Mouse (Mus musculus) embryonic fibroblast, embryonic 13.5 days (primary cell): ENCODE measurements at regions not wholly inside any gene's neighbourhood (a gene's known extent, or its start where the extent isn't known, plus 50 kb on each side); places are given as distances from the start of the nearest gene placed in this dataset.

Experiments
- H3K27ac ChIP-seq: 2 replicates; pipeline ENCODE4 v1.5.1; 2012; ENCODE audit warnings: low read length, control low read depth, inconsistent platforms; ENCODE audit not compliant: insufficient read depth
- H3K4me1 ChIP-seq: 2 replicates; pipeline ENCODE4 v1.6.1; 2011; ENCODE audit warnings: low read length; ENCODE audit not compliant: control insufficient read depth, insufficient read depth
- H3K4me3 ChIP-seq: 2 replicates; pipeline ENCODE4 v1.5.1; 2011; ENCODE audit warnings: mild to moderate bottlenecking, control low read depth, low read length; ENCODE audit not compliant: insufficient read depth
- CTCF ChIP-seq: IDR thresholded peaks from 2 replicates; pipeline ENCODE4 v1.5.1; 2011; ENCODE audit warnings: mild to moderate bottlenecking, control low read depth, low read length, moderate library complexity, borderline replicate concordance; ENCODE audit not compliant: insufficient read depth
- POLR2A ChIP-seq: IDR thresholded peaks from 2 replicates; pipeline ENCODE4 v1.6.1; 2011; ENCODE audit warnings: low read depth, mild to moderate bottlenecking, control low read depth, low read length, moderate library complexity

GRCm38 (mm10) chr4:24154418-24154817, 341.8 kb upstream of the Mms22l start:
- no peaks in the 10 kb centered on the region for H3K4me1 ChIP-seq
- no peak overlapping the region for H3K4me3 ChIP-seq
- H3K27ac ChIP-seq = no peak overlapping the region
- no peak for TF ChIP-seq POLR2A
- peak; percentile 98 for TF ChIP-seq CTCF

- Histone ChIP-seq H3K27ac (no peak overlapping the region), H3K4me1 (no peaks in the 10 kb centered on the region), H3K4me3 (no peak overlapping the region)
- no peak for TF ChIP-seq POLR2A
- no peak for TF ChIP-seq CTCF
Measured at GRCm38 (mm10) chr4:24173750-24174149, 322.5 kb upstream of the Mms22l start.

DNA sequence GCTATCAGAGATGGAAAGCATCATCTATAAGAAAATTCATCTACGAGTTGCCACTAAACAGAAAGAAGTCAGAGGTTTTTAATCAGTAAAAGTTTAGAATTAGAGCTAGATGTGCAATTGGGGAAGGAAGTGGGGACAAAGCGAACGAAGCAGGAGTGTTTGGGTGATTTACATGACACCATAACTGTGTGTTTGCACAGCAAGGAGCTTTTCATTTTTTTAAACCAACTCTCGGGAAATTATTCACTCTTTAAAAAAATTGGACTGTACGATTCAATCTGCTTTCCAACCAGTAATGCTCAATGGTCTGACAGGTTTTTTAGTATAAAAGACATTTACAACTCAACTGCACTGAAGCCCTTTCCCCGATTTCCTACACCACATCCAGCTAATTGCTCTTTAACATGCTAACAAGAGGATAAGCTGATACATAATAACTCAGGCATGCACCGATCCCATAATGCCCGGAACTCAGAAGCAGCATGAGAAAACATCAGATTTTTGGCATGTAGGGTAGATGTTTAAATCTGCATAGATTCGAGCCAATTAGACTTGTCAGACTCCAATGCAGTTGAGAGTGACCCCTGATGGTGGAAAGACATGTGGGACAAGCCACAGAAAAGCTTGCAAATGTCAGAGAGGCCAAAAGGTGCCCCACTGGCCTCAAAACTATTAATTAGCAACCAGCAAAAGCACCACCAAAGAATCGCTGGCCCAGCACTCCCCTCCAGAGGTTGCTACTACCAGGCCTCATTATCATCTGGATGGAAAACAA, 282.8 kb upstream of the Mms22l start:
- Histone ChIP-seq H3K27ac (no peak overlapping the region), H3K4me1 (no peaks in the 10 kb centered on the region), H3K4me3 (no peak overlapping the region)
- no peak for TF ChIP-seq CTCF
- no peak for TF ChIP-seq POLR2A

GRCm38 (mm10) chr4:24214037-24214362, 282.3 kb upstream of the Mms22l start:
- Histone ChIP-seq H3K4me1 (no peaks in the 10 kb centered on the region), H3K27ac (no peak overlapping the region), H3K4me3 (no peak overlapping the region)
- TF ChIP-seq CTCF (no peak), POLR2A (no peak)

GRCm38 (mm10) chr4:24218383-24218934, 277.8 kb upstream of the Mms22l start:
- H3K4me3 ChIP-seq = no peak overlapping the region
- TF ChIP-seq POLR2A (no peak), CTCF (no peak)

DNA sequence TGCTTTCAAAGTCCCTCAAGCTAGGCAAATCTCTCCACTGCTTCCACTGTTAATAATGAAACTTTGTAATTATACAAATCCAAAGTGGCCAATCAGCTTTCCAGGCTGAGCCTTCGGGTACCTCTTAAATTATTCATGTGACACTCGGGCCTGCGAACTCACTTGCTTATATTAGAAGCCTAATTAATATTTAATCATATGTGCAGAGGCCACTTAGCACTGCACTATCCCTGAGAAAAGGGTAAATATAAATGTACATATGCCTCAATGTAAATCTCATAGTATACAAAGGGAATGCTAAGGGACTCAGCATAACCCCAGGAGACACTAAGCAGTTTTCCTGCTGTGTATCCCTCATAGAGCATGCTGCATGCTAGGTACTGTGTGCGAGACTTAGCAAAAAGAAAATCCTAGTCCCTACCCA, 277.2 kb upstream of the Mms22l start:
- no peaks in the 10 kb centered on the region for H3K4me1 ChIP-seq
- H3K4me3 ChIP-seq = no peak overlapping the region
- TF ChIP-seq CTCF (no peak), POLR2A (no peak)
- no peak overlapping the region for H3K27ac ChIP-seq

More at GRCm38 (mm10) chr4:24218383-24218934, 277.8 kb upstream of the Mms22l start:
- no peak overlapping the region for H3K27ac ChIP-seq
- no peaks in the 10 kb centered on the region for H3K4me1 ChIP-seq

DNA sequence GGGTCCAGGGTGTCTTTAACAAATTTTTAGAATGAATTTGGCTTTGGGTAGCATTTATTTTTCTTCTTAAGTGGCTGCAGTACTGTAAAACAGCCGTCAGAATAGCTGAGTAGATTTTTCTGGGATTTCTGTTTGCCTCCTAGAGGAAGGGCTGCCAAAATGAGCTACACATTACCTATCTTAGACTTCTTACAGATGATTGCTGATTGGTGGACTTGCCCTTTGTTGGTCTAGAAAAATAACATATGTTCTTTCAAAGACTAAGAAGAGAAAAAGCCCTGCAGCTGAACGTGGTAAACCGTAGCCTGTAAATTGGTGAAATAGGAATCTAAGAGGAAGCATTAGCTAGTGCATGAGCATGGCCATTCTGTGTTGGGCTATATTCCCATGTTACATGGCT, 276.7 kb upstream of the Mms22l start:
- no peak overlapping the region for H3K27ac ChIP-seq
- no peak overlapping the region for H3K4me3 ChIP-seq
- TF ChIP-seq CTCF (no peak), POLR2A (no peak)
- no peaks in the 10 kb centered on the region for H3K4me1 ChIP-seq

GRCm38 (mm10) chr4:24245124-24245523, 251.1 kb upstream of the Mms22l start:
- TF ChIP-seq POLR2A (no peak), CTCF (no peak)

DNA sequence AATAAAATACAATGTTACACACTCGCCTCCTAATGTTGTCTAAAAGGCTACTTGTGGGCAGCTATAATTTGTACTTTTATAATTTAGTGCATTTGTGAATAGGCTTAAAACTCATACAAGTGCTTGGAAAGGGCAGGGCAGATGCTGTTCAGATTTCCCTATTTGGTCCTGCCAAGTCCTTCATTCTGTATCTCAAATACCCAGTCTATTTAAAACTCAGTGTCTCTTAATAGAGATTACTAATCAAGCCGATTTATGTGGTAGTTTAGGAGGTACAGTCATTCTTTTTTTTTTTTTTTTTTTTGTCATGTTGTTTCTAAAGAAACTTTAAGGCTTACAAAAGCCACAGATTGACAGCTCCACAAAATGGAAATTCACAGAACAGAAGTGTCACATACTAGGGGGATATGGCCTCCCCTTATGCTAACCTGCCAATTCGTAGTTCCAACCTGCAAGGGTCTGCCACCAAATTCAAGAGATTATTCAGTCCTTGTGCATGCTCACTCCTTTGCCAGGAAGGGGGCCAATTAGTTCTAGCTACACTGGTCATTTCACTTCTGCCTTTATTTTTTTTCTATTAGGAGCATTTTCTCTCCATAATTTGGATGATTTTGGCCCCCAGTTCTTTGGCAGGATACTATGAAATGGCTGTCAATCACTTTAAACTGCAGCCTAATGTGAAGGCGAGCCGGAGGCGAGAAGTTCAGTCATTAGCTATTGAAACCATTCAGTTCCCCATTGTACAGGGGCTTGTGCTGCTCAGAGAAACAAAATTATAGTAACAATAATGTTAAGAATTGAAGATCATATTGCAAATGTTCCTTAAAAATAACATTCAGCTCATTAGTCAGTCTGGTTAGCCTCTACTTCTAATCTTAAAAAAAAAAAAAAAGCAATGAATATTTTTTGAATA, 247.9 kb upstream of the Mms22l start:
- TF ChIP-seq POLR2A = no peak
- H3K27ac ChIP-seq = no peak overlapping the region
- H3K4me3 ChIP-seq = no peak overlapping the region
- no peaks in the 10 kb centered on the region for H3K4me1 ChIP-seq

More at GRCm38 (mm10) chr4:24245124-24245523, 251.1 kb upstream of the Mms22l start:
- Histone ChIP-seq H3K4me3 (no peak overlapping the region), H3K4me1 (no peaks in the 10 kb centered on the region), H3K27ac (no peak overlapping the region)

- Histone ChIP-seq H3K4me3 (no peak overlapping the region), H3K27ac (no peak overlapping the region), H3K4me1 (no peaks in the 10 kb centered on the region)
- TF ChIP-seq POLR2A = no peak
- TF ChIP-seq CTCF = no peak
Measured at GRCm38 (mm10) chr4:24249243-24249970, 246.8 kb upstream of the Mms22l start.
